Mouse (Mus musculus) hindbrain, embryonic 12.5 days (tissue): ENCODE data around the gene Gm13089. TPM values are rescaled to one million over a fixed set of nuclear protein-coding genes. Genes with fewer than 3 reads are reported as not detected.
"Not testable (repeated sequence)": the region's sequence is repeated elsewhere in the genome, so short reads cannot be mapped to it uniquely, and the experiment has no call there.

ENCODE experiments used
- ATAC-seq: fragments of 200-750 bp; cut with Nextera tagmentation; 2 replicates; pipeline ENCODE4 v1.8.0; 2017; ENCODE audit warnings: moderate TSS enrichment; ENCODE audit not compliant: low FRiP score
- H3K27ac ChIP-seq: fragments of 300-500 bp; sonication (generic); 2 replicates; pipeline ENCODE4 v1.5.1; 2016; ENCODE audit warnings: mild to moderate bottlenecking
- H3K27me3 ChIP-seq: fragments of 300-500 bp; sonication (generic); 2 replicates; pipeline ENCODE4 v1.6.1; 2016; ENCODE audit warnings: mild to moderate bottlenecking
- H3K36me3 ChIP-seq: fragments of 300-500 bp; sonication (generic); 2 replicates; pipeline ENCODE4 v1.6.1; 2016; ENCODE audit warnings: mild to moderate bottlenecking
- H3K4me1 ChIP-seq: fragments of 300-500 bp; sonication (generic); 2 replicates; pipeline ENCODE4 v1.6.1; 2016
- H3K4me2 ChIP-seq: fragments of 300-500 bp; sonication (generic); replicated peaks from 2 replicates; pipeline ENCODE4 v1.6.1; 2016; ENCODE audit warnings: mild to moderate bottlenecking
- H3K4me3 ChIP-seq: fragments of 300-500 bp; sonication (generic); 2 replicates; pipeline ENCODE4 v1.5.1; 2016; ENCODE audit warnings: mild to moderate bottlenecking
- H3K9ac ChIP-seq: fragments of 300-500 bp; sonication (generic); 2 replicates; pipeline ENCODE4 v1.6.1; 2016; ENCODE audit warnings: mild to moderate bottlenecking, moderate library complexity
- H3K9me3 ChIP-seq: fragments of 300-500 bp; sonication (generic); replicated peaks from 2 replicates; pipeline ENCODE4 v1.6.1; 2016; ENCODE audit warnings: mild to moderate bottlenecking
- WGBS: fragments of 180-500 bp; shearing (Covaris S2); methylation state at CpG from one replicate; pipeline ENCODE4 v1.1.7; 2016; 5-methylcytosine and 5-hydroxymethylcytosine counted together
- polyA plus RNA-seq: library from polyadenylated mRNA; unstranded; fragments of >200 nt; fragmentation: Nextera tagmentation; extraction: Ambion mirVana; gene quantifications from 2 replicates; pipeline ENCODE4 v1.2.1, GENCODE M21; 2016

Gene Gm13089
- polyA plus RNA-seq: not detected in 2 replicates

GRCm38 (mm10) chr4:143702611-143703010 lies at the start of gene Gm13089:
Gene Gm13089 (minus strand): TSS chr4:143702711.
- Histone ChIP-seq H3K9me3 (peaks cover 55% of the 10 kb centered on the region), H3K4me2 (no peak within 1 kb of the TSS), H3K27ac (no peak within 1 kb of the TSS), H3K27me3 (no peaks in the 10 kb centered on the region), H3K4me1 (no peaks in the 10 kb centered on the region), H3K9ac (no peak within 1 kb of the TSS), H3K4me3 (no peak within 1 kb of the TSS), H3K36me3 (no peaks in the 10 kb centered on the region)
- no peak for ATAC-seq
- 83% methylated on average over 2 of the region's 2 CpGs for WGBS

- WGBS: 94% methylated on average over 1 of the region's 1 CpGs
- no peaks in the 10 kb centered on the region for H3K36me3 ChIP-seq
- no peak within 1 kb of the TSS for H3K27ac ChIP-seq
- no peak within 1 kb of the TSS for H3K4me2 ChIP-seq
- no peak within 1 kb of the TSS for H3K9ac ChIP-seq
- peaks cover 29% of the 10 kb centered on the region for H3K9me3 ChIP-seq
- no peak within 1 kb of the TSS for H3K4me3 ChIP-seq
- ATAC-seq: no peak
- H3K4me1 ChIP-seq: no peaks in the 10 kb centered on the region
- no peaks in the 10 kb centered on the region for H3K27me3 ChIP-seq
These were observed 16.6 kb upstream of the Gm13089 start, which contains the start of gene Gm13078 for GRCm38 (mm10) chr4:143719155-143719554. Gene Gm13078 (plus strand): TSS chr4:143719455.

DNA sequence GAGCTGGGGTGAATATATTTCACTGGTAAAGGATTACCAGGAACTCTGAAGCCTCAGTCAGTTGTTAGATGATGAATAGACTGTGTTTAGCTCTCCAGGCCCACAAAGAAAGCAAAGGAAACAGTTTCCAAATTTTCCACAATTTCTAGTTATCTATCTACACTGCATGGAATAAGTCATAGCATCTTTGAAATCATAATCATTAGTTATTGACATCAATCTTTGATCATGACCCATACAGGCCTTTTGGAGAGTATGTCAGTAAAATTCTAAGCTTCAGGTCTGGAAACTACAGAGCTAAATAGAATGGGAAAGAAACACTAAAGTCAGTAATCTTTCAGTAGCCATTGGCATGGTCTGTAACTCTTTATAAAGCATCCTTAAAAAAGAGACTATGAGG lies 45.4 kb downstream of the Gm13089 start, which contains the start of gene Gm13088:
Gene Gm13088 (minus strand): TSS at position 101 of the 400 bp plus-strand sequence.
- H3K36me3 ChIP-seq, H3K4me1 ChIP-seq, ATAC-seq, H3K27me3 ChIP-seq, H3K9me3 ChIP-seq, H3K4me2 ChIP-seq, H3K27ac ChIP-seq, H3K4me3 ChIP-seq, H3K9ac ChIP-seq: not testable (repeated sequence)

Other genes with a start within 250 kb of the Gm13089 start
- gene Gm13043, start 191.4 kb downstream of the Gm13089 start, polyA plus RNA-seq: not detected in 2 replicates
- gene Gm13040, start 166.8 kb downstream of the Gm13089 start, polyA plus RNA-seq: not detected in 2 replicates
- gene BC080695, start 151.0 kb downstream of the Gm13089 start, polyA plus RNA-seq: not detected in 2 replicates
- not detected in 2 replicates for gene Gm13057, start 151.0 kb downstream of the Gm13089 start, polyA plus RNA-seq
- not detected in 2 replicates for gene Gm13083, start 87.7 kb downstream of the Gm13089 start, polyA plus RNA-seq
- not detected in 2 replicates for gene Gm13088, start 45.5 kb downstream of the Gm13089 start, polyA plus RNA-seq
- gene Gm13078, start 16.7 kb upstream of the Gm13089 start, polyA plus RNA-seq: not detected in 2 replicates
- gene Gm13023, start 86.6 kb upstream of the Gm13089 start, polyA plus RNA-seq: not detected in 2 replicates
- not detected in 2 replicates for gene Gm13084, start 113.4 kb upstream of the Gm13089 start, polyA plus RNA-seq
- gene Gm13103, start 143.8 kb upstream of the Gm13089 start, polyA plus RNA-seq: not detected in 2 replicates
- gene Pramef6, start 197.7 kb upstream of the Gm13089 start, polyA plus RNA-seq: not detected in 2 replicates
- gene Pramef25, start 248.3 kb upstream of the Gm13089 start, polyA plus RNA-seq: not detected in 2 replicates